Mouse (Mus musculus): ENCODE measurements around the gene Mslnl.

Gene Mslnl

DNA sequence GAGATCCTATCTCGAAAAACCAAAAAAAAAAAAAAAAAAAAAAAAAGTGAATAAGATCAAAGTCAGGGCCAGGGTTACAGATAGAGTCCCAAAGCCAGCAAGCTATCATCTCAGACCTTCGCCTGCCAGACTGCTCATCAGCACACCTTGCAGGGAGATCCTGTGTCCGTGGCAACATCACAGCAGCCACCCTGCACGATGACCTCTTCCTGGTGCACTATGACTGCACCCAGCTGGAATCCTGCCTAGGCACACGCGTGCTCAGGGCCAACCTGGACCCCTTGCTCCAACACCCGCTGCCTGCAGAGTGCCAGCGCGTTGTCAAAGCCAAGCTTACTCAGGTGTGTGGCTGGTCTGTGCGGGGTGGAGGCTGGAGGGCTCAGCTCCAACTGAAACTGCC is 8.5 kb downstream of the Mslnl start:
- DNase-seq (ENCODE audit: low read depth, low spot score), result no peak

DNA sequence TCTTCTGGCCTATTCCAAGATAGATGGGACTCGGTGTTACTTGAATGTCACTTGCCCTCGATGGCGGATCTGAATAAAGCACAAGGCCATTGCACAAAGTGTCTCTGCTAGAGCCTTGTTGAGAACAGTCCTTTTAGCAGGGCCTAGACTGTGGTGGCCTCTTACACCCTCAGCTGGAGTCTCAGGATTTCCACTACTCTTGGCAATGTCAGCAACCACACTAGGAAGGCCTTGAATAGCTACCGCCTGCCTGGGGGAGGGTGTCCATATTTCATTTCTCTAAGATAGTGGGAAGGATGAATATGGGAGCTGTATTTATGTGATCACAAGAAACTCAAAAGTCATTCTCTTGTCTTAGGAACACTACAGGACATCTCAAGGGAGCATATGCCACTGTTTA is 12.4 kb downstream of the Mslnl start:
- DNase-seq (ENCODE audit: low read depth, low spot score), result no peak

DNA sequence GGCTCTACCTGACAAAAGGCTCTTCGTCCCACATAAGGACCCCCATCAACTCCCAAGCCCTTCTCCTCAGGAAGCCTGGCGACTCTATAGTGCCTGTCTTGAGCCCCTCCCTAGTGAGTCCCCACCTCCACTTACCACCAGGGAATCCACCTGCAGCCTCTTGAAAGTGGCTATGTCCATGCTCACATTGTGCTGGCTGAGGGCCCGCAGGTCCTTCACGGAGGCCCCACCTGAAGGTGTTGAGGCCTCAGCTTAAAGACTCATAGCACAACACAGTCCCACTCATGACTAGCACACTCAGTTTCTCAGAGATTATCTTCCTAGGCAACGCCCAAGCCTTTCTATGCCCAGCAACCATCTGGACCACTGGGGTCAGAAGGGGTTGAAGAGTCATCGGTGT is 13.5 kb downstream of the Mslnl start:
- DNase-seq (ENCODE audit: low read depth, low spot score), result no peak

DNA sequence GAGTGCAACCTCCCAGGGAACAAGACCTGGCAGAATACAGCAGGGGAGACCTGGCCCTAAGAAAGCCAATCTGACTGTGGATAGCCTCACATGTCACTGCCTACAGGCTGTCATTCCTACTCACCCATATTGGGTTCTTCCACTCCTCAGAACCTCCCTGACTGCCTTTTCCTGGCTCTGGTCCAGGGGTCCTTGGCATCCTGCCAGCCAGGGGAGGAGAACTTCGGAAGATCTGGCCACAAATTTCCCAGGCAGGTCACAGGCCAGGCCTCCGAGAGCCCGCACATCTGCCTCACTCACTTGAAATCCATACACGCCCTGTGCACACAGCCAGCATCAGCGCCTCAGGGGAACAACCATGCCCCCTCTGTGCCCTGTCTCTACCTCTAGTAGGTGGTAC is 15.6 kb downstream of the Mslnl start:
- DNase-seq (ENCODE audit: low read depth, low spot score), result no peak

DNA sequence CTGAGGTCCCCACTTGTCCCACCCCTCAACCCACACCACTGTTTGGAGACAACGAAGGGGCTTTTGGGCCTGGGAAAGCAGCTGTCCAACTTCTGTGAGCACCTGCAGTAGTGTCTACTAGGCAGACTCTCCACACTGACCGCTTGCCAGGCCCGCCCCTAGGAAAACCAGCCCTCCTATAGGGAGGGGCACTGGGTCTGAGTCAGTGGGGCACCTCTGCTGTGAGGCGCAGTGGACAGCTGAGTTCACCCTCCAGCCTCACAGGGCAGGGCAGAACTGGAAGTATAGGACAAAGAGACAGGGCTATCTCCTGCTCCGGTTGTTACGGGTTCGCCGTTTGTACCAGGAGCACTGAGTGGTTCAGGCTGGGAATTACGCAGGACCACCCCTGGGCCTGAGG is 18.4 kb downstream of the Mslnl start, which contains the start of gene Msln:
Msln (minus strand) TSS at position 138 of the 400 bp plus-strand sequence.
- no peak for DNase-seq (ENCODE audit: low read depth, low spot score)

DNA sequence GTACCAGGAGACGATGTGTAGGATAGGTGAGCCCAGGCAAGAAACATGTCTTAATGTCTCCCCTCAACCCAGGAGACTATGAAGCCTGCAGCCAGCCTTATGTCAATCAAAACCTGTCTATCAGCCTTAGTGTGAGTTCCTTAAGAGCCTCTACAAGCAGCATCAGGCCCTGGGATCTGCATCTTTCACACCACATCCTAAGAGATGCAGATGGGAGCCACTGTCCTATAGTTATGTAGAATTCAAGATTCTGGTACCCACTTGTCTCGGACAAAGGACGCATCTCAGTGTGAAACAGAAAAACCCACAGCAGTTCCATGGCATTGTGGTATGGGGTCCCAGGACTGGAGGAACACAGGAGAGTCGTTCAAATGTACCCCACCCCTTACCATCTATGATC is 19.2 kb downstream of the Mslnl start:
- DNase-seq (ENCODE audit: low read depth, low spot score), result no peak

DNA sequence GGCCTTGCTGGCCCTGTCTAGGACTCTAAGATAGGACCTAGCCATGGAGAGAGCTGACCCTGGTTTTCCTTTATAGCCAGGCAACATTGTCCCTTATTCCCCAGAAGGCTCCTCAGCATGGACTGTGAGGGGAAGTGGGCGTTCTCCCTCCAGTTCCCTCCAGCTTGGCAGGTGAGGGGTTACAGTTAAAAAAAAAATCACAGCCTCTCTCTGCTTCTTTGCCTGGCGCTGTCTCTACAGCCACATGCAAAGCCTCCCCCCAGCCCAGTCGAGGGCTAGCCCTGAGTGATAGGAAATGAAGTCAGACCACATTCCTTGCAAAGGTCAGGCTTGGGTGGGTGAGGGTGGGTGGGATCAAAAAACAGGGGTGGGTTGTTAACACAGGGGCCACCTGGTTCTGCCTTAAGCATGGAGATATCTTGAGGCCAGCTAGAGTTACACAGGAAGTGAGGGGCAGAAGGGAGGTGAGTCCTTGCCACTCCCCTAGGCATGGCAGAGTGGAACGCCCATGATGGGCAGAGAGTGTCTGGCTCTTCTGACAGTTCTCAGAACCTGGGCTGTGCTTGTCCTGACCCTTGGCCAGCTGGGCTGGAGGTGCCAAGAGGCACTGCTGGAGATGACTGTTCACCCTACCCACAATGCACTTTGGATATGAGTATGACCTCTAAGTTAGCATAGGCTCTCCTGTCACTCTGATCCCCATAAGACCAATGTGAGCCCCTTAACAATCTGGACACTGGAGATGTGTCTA is 20.0 kb downstream of the Mslnl start:
- no peak for DNase-seq (ENCODE audit: low read depth, low spot score)

DNA sequence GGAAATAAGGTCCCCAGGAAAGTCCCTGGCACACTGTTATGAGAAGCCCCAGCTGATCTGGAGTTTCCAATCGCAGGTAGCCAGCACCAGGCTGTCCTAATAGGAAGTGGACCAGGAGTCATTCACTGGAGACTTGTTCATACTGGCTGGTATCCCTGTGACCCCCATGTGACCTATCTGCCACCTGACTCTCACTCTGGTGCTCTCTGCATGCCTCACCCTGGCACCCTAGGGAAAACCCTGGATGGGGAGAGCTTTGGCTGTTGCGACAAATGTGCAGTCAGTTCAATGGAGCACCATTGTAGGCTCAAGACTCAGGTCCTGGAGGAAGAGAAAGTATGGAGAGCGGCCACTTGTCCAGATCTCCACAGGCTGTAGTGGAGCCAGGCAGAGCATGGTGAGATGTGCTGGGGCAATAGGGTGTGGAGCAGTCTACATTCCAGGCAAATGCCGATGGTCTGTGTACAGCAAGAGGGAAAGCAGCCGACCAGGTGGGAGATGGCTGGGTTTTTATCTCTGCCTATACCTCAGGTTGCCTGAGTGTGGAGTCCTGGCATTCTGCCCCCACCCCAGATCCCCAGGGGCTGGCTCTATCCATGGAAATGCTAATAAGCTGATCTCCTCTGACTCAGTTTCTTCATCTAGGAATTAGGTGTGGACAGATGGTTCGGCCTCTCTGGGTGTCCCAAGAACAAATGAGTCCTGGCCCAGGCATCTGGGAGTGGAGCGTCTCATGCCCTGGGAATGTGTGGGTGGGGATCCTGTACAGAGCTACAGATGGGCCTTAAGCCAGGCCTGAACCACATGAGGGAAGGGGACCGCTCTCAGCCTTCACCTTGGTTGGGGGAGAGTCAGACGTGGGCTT is 20.8 kb downstream of the Mslnl start:
- no peak for DNase-seq (ENCODE audit: low read depth, low spot score)

DNA sequence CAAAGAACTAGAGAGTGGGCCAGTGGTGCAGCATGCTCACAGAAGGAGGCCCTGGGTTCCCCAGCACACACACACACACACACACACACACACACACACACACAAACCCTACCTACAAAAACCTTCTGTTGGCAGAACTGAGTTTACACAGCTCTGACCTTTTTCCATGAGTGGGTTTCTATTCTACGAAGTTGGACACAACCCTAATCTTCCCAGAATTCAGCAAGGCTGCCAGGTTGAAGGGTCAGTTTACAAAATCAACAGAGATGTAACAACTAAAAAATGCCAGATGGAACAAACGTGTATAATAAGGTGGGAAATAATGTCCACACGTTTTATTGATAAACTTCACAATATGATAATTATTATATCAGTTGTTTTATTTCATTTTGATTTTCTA is 21.8 kb downstream of the Mslnl start:
- DNase-seq (ENCODE audit: low read depth, low spot score), result no peak

DNA sequence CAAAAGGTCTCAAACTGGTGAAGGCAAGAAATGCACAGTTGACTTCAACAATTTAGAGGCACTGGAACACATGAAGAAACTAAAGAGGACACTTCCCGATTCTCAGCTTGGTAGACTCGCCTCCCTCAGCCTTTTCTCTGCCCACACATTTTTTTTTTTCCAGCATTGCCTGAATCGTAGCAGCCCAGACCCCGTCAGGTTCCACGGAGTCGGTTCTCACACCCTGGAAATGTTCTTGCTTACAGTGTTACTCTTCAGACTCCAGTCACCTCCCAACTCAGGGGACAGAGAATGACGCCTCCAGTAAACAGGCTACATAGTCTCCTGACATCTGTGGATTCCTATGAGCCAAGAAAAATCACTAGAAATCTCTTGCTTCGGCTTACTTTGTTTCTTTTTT is 24.3 kb downstream of the Mslnl start:
- no peak for DNase-seq (ENCODE audit: low read depth, low spot score)

DNA sequence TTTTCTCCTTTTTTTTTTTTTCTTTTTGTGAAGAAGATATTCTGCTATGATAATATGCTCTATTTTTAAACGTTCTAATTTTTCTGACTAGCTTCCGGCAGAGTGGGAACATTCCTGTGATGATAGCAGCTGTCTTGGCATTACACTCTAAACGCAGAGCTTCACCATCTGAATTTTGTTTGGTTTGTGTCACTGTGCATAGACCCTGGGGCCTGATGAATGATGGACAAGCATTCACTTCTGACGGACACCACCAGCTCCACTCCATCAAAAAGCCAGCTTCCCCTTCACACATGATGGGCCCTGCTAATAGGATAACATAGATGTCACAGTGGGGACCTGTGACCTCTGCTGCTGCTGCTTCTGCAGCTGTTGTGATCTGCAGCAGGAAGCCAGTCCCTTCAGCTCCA is 25.7 kb downstream of the Mslnl start:
- no peak for DNase-seq (ENCODE audit: low read depth, low spot score)

DNA sequence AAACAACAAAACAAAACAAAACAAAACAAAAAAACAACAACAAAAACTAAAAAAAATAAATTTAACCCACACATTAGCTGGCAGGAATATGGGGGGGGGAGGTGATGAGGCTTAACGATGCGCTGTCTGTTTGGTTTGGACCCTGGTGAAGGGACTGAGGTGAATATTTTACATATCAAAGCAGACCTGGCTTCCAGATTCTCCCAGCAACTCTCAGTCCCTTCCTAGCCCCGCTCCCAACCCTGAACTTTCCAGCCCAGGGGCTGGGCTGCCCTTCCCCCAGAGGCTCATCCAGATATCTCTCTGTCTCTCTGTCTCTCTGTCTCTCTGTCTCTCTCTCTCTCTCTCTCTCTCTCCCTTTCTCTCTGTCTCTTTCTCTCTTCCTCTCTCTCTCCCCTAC is 26.7 kb downstream of the Mslnl start:
- no peak for DNase-seq (ENCODE audit: low read depth, low spot score)

DNA sequence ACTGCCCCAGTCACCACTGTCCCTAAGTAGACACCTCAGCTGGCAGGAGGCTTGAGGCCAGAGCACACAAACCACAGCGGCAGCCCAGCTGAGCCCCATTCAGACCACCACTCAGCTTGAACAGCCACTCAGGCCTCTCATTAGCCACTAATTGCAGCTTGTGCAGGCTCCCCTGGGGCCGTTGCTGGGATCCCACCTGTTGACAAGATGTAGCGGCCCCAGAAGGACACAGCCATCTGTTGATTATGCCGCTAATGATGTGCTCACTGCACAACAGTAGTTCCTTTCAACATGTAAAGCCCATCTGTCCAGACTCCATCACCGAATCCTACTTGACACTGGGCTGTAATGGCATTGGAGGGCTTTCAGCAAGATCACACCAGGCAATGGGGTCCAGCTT is 30.0 kb downstream of the Mslnl start:
- DNase-seq (ENCODE audit: low read depth, low spot score), result no peak

DNA sequence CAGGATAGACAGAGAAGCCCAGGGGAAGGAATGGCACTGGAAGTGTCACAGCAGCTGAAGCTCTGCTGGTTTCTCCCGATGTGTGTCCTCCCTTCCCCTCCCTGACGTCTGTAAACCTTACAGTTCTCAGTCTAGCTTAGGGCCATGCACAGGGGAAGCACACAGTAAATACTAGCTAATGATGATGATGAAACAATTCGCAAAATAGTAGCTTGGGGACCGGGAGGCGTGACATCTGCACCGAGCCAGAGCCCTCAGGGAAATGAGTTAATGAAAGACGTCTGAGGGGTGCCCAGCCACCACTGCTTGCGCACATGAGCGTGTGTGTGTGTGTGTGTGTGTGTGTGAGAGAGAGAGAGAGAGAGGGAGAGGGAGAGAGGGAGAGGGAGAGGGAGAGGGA is 33.5 kb downstream of the Mslnl start:
- DNase-seq (ENCODE audit: low read depth, low spot score), result no peak

DNA sequence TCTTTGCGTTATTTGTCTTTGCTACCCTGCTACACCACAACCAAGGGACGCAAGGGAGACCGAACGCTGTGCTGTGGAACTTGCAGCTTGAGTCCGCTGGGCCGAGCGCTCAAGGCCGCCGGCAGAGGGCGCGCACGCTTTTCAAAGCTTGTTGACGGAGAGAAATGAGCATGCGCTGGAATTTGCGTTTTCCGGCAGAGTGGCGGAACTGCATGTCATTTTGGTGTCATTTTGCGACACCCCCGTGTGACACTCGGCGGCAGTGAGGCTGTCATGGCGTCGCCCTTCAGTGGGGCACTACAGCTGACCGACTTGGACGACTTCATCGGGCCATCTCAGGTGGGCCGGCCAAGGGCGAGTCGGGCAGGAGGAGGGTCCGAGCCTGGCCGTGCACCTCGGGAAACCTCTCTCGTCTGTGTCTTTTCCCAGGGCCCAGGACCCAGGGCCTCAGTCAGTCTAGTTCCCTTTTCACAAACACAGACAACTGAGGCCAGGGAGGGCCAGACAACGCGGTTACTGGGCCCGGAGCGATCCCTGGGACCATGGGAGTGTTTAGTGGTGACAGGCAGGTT is 37.8 kb downstream of the Mslnl start, which contains the start of gene Narfl:
Narfl (plus strand) TSS at position 228 of the 572 bp plus-strand sequence.
- peak; percentile 97 for DNase-seq (ENCODE audit: low read depth, low spot score)

DNA sequence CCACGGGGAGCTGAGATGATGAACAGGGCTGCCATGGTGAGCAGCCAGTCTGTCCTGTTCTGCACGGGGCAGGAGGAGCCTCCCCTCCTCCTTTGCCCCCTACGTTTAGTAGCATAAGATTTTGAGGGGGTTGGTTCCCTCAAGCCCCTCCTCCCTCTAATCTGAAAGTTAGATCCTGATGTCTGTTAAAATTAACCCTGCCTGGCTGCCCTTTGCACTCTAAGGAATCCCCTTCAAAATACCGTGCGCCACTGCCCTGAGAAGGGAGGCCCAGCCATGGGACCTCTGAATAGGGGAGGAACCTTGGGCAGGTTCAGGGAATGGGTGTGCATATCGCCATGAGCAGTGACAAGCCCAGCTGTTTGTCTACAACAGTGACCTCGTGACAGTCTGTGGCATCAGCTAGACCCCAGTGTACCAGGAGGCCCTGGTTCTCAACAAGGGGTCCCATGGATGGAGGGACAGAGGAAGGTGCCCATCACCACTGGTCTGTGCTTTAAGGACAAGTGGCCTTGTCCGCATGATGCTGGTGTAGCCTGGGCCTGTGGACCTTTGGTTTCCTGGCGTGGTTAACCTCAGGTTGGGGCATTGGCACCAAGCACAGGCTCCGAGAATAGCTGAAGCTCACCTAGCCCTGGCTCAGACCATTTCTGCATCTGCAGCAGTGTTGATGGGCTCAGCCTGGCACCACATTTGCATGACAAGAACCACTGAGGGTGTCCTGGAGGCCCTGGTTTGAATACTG is 39.6 kb downstream of the Mslnl start:
- no peak for DNase-seq (ENCODE audit: low read depth, low spot score)

DNA sequence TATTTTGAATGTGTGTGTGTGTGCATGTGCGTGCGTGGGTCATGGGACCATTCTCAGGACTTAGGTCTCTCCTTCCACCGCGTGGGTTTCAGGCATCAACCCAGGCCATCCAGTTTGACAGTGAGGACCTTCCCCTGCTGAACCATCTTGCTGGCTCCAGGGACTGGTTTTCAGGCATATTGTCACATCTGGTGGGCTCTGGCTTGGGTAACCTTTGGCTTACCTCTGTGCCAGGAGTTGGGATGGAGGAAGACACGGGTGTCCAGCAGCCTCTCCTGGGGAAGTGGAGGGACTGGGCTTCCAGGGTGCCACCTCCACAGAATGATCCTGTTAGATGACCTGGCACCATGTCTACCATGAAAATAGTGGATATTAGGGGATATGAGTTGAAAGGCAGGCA is 42.1 kb downstream of the Mslnl start:
- no peak for DNase-seq (ENCODE audit: low read depth, low spot score)

DNA sequence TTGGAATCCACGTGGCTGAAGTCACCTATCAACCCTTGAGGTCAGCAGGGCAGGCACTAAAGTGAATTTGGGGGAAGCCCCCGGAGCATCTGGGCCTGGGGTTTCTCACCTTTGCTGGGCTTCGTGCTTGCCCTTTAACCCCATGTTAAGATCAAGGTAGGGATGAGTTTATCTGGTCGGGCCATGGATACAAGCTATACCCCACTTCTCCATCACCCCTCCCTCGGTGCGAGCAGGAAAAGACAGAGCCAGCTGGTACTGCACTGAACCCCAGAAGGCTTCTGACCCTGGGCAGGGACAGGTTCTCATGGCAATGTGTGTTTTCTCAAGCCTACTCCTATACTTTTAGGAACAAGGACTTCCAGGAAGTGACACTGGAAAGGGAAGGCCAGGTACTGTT is 45.5 kb downstream of the Mslnl start:
- DNase-seq (ENCODE audit: low read depth, low spot score), result no peak

DNA sequence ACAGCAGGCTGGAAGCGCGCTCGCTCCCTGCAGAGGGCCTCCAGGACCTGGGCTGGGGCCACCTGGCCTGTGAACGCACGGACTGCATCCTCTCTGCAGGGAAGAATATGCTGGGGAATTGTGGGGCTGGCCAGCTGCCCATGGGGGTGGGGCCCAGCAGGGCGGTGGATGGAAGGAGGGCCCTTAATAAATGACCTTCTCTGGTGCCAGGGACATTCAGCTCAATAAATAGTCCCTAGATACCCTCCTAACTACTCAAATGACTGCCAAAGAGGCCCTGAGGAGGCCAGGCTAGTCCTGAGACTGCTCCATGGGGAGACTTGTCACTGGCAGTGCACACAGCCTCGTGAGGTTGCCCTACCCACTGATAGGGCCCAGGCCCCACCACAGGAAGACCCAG is 47.2 kb downstream of the Mslnl start:
- DNase-seq (ENCODE audit: low read depth, low spot score), result no peak

DNA sequence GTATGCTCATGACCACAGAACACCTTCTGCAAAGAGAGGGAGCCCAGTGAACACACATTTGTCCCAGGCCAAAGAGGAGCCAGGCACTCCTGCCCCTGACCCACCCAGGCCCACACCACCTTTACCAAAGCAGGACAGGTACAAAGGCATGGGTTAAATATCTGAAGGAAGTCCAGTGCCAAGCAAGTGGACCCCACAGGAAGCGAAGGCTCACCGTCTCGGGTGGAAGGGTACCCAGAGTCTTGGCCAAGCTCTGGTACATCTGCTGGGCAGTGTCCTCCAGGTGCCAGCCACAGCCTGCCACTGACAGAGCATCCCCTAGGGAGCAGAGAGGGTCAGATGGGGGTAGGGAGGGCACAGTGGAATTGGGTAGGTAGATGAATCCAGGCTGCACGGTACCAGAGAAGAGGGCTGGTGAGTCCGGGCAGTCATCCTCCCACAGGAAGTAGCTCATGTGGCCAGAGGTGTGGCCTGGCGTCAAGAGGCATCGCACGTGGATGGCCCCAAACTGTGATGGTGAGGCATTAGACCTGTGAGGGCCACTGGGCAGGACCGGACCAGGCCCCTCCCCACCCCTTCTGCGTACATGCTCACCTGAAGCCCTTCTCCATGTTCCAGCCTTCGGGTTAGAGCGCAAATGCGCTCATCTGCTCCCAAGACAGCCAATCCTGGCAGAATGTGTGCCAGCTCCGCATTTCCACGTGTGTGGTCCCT is 48.2 kb downstream of the Mslnl start:
- no peak for DNase-seq (ENCODE audit: low read depth, low spot score)

DNA sequence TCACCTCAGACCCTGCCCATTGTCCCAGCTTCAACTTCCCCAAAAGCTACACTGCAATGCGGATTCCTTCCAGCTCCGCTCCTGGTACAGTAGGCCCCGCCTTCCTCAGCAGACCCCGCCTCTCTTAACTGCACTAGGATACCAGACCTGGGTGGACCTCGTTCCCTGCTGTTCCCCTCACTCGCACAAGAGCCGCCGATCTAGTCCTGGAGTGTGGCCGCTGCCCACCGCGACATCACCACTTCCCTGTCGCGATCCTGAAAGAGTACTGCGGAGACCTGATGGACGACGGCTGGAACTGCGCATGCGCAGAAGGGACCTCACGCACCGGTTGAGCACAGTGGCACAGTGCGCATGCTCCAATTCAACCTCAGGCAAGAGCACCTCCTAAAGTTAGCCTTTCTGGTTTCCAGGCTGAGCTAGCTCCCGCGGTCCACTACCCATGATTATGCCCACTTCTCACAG is 49.5 kb downstream of the Mslnl start, which contains the start of gene Haghl:
Haghl (minus strand) TSS at position 393 of the 465 bp plus-strand sequence.
- peak; percentile 96 for DNase-seq (ENCODE audit: low read depth, low spot score)

Measured in skeletal muscle tissue, adult 2 months (tissue).